Mouse (Mus musculus) heart, embryonic 10.5 days (tissue): ENCODE results near the gene H2afv. TPM values are rescaled to one million over a fixed set of nuclear protein-coding genes. Genes with fewer than 3 reads are reported as not detected.

Source experiments
- DNase-seq: peaks from one replicate; pipeline ENCODE4 v3.0.0-alpha.2; 2017; ENCODE audit warnings: low spot score
- H3K27ac ChIP-seq: fragments of 300-500 bp; sonication (generic); 2 replicates; pipeline ENCODE4 v1.5.1; 2016; ENCODE audit warnings: mild to moderate bottlenecking
- H3K27me3 ChIP-seq: fragments of 300-500 bp; sonication (generic); 2 replicates; pipeline ENCODE4 v1.6.1; 2016; ENCODE audit warnings: mild to moderate bottlenecking; ENCODE audit not compliant: poor library complexity, insufficient read depth, severe bottlenecking
- H3K36me3 ChIP-seq: fragments of 300-500 bp; sonication (generic); 2 replicates; pipeline ENCODE4 v1.6.1; 2016; ENCODE audit warnings: mild to moderate bottlenecking, moderate library complexity
- H3K4me1 ChIP-seq: fragments of 300-500 bp; sonication (generic); 2 replicates; pipeline ENCODE4 v1.6.1; 2016; ENCODE audit warnings: mild to moderate bottlenecking
- H3K4me3 ChIP-seq: fragments of 300-500 bp; sonication (generic); 2 replicates; pipeline ENCODE4 v1.5.1; 2016; ENCODE audit warnings: mild to moderate bottlenecking, moderate library complexity
- H3K9me3 ChIP-seq: fragments of 300-500 bp; sonication (generic); 2 replicates; pipeline ENCODE4 v1.6.1; 2016; ENCODE audit warnings: mild to moderate bottlenecking, moderate library complexity
- WGBS: fragments of 180-500 bp; shearing (Covaris S2); methylation state at CpG from one replicate; pipeline ENCODE4 v1.1.7; 2016; 5-methylcytosine and 5-hydroxymethylcytosine counted together
- polyA plus RNA-seq: library from polyadenylated mRNA; unstranded; fragments of >200 nt; fragmentation: Nextera tagmentation; extraction: Ambion mirVana; gene quantifications from 2 replicates; pipeline ENCODE4 v1.2.1, GENCODE M21; 2016

H2afv gene
- 303 and 415 TPM in 2 replicates for polyA plus RNA-seq

DNA sequence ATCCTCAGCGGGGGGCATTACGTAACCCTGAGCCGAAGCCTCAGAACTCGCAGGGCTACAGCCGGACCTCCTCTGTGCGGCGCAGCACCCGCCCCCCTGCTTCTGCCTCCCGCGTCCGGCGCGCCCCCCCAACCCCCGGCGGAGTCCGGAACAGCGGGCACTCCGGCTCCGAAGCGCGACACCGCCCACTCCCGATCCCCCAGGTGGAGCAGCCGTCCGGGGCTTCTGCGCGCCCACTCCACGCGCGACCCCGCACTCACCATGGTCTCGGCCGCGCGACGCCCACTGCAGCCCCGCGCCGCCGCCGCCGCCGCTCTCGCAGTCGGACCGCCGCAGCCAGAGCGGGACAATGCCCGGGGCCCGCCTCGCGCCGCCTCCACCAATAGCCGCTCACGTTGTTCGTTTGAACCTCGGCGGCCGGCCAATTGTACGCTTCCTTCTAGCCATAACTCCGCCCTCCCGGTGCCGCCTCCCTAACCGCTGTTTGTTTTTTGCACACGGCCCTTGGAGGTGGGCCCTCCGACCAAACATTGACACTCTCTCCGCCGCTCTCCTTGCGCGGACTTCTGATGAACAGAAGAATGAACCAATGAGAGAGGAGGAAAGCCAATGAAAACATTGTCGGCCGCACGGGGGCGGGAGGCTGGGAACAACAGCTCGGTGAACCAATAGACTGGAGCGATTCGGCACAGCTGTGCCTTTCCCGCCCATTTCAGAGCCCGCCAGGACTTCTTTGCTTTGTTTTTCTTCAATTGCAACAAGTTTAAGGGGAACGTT, at the start of gene H2afv:
TSS of gene H2afv (minus strand) at position 367 of the 777 bp plus-strand sequence.
- no peaks in the 10 kb centered on the region for H3K9me3 ChIP-seq
- H3K4me1 ChIP-seq = peaks cover 5% of the 10 kb centered on the region; the same call in 1 of the 2 replicates
- H3K36me3 ChIP-seq = peaks cover 7% of the 10 kb centered on the region
- peak within 1 kb of the TSS; percentile 97 for H3K27ac ChIP-seq
- DNase-seq = peak; percentile 99
- no peaks in the 10 kb centered on the region for H3K27me3 ChIP-seq
- WGBS = under 1% methylated on average over 77 of the region's 80 CpGs
- H3K4me3 ChIP-seq = peak within 1 kb of the TSS; percentile 93

DNA sequence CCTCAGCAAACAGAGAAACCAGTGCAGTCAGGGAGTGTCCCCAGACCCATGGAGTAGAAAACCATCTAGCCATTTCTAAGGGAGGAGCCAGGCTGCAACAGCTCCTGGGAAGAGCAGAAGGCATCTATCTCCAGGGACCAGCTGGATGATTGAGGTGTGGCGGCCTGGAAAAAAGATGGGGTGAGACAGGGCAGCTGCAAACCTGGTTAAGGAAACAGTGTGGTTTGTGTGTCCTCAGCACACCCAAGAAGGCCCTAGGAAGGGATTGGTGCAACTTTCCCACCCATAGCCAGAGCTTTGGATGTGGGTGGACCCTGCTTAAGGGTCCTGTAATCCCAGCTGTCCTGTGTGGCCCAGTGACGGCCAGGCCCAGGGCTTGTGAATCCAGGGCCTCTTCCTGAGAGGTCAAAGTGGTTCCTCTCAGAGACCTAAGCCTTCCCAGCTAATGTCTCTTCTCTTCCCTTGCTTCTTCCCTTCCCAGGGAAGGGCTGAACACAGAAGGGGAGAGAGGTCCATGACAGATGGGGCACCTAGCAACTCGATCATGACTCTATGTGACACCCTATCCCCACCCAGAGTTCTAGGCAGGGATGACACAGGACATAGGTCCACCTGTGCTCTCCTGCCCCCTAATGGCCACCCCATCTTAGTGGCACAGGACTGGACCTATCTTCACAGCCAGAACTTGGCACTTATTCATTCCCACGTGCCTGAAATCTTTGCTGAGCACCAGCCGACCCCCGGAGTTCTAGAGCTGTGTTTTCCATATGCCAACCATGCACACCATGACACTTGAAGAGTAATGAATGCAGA, 45.7 kb upstream of the H2afv start:
- DNase-seq = no peak
- peaks cover 14% of the 10 kb centered on the region for H3K4me1 ChIP-seq
- H3K27ac ChIP-seq = no peak overlapping the region
- WGBS = 51% methylated on average over 6 of the region's 6 CpGs
- H3K27me3 ChIP-seq = no peaks in the 10 kb centered on the region
- H3K36me3 ChIP-seq = no peaks in the 10 kb centered on the region
- no peaks in the 10 kb centered on the region for H3K9me3 ChIP-seq
- H3K4me3 ChIP-seq = no peak overlapping the region

DNA sequence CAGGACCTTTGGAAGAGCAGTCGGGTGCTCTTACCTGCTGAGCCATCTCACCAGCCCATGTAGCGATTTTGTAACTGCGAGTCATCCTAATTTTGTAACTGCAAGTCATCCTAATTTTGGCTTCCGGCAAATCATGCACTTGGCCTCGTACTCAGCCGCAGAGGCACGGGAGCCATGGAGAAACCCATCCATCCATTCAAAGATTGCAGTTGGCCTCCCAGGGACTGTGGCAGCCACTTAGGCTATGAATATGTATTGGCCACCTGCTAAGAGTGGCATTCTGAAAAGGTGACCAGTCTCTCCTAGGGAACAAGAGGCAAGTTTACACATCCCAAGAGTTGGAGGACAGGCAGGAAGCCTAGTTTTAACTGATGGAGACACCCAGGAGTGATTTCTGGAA, 45.0 kb upstream of the H2afv start:
- Histone ChIP-seq H3K4me1 (peaks cover 15% of the 10 kb centered on the region), H3K27ac (no peak overlapping the region), H3K27me3 (no peaks in the 10 kb centered on the region), H3K9me3 (no peaks in the 10 kb centered on the region), H3K36me3 (no peaks in the 10 kb centered on the region), H3K4me3 (no peak overlapping the region)
- DNase-seq = no peak
- 91% methylated on average over 7 of the region's 7 CpGs for WGBS

DNA sequence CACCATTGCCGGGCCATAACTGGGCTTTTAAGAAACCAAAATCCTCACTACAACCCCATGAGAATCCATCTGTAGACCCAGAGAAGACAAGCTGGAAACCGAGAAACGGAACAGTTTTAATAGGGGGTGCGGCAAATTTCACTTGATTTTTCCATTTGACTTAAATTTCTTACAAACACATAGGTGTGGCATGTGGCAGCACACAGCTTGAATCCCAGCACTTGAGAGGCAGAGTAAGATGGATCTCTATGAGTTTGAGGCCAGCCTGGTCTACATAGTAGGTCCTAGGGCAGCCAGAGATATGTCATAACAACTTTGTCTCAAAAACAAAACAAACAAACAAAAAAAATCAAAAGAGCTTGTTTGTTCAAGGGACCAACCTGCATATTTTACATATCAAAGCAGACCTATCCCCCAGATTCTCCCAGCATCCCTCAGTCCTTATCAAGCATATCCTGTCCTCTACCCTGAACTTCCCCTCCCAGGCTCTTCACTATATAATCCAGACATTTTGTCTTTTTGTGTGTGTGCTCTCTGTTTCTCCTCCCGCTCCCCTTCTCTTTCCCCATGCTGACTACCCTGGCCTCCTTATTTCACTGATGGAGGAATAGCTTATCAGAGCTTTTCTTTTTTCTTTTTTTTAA, 43.9 kb upstream of the H2afv start:
- H3K4me1 ChIP-seq = peaks cover 18% of the 10 kb centered on the region
- no peaks in the 10 kb centered on the region for H3K9me3 ChIP-seq
- no peak for DNase-seq
- H3K36me3 ChIP-seq = no peaks in the 10 kb centered on the region
- H3K27me3 ChIP-seq = no peaks in the 10 kb centered on the region
- no peak overlapping the region for H3K27ac ChIP-seq
- WGBS = 89% methylated on average over 5 of the region's 5 CpGs
- H3K4me3 ChIP-seq = no peak overlapping the region

DNA sequence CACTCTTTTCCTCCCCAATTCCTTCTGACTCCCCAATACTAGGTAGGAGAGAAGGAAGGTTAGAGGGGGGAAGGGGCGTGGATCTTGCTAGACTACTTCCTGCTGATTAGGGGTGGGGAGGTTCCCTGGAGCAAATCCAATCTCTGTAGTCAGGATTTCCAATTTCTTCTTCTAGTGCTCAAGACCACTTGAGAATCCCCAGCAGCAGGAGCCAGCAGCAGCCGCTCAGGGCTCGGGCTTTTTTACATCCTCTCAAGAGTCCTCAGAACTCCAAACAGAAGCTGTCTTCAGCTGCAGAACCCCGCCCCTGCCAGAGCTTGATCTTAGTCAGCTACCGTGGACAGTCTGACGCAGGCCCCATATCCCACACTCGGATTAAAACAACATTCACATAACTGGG, 43.3 kb upstream of the H2afv start:
- H3K27me3 ChIP-seq = no peaks in the 10 kb centered on the region
- peaks cover 21% of the 10 kb centered on the region for H3K4me1 ChIP-seq
- no peak overlapping the region for H3K4me3 ChIP-seq
- WGBS = 39% methylated on average over 7 of the region's 7 CpGs
- no peaks in the 10 kb centered on the region for H3K36me3 ChIP-seq
- H3K9me3 ChIP-seq = no peaks in the 10 kb centered on the region
- no peak overlapping the region for H3K27ac ChIP-seq
- DNase-seq = no peak

DNA sequence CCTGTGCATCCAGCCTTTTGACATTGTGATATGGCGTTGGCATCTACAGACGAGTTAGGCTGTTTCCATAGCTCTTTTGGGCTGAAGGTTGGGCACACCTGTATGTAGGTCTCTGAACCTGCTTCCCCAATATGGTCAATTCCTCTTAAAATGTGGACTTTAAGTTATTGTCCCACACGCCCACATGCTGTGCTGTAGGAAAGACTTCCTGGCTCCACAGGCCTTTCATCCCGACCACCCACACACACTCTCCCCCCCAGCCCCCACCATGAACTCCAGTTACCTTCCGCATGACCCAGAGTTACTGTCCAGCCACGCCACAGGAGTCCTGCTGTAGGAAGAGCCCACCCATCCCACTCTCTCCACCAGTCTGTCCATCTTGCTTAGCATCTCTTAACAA, 42.7 kb upstream of the H2afv start:
- H3K4me3 ChIP-seq = no peak overlapping the region
- peaks cover 21% of the 10 kb centered on the region for H3K4me1 ChIP-seq
- H3K9me3 ChIP-seq = no peaks in the 10 kb centered on the region
- H3K27me3 ChIP-seq = no peaks in the 10 kb centered on the region
- H3K36me3 ChIP-seq = no peaks in the 10 kb centered on the region
- no peak for DNase-seq
- WGBS = 59% methylated on average over 6 of the region's 6 CpGs
- H3K27ac ChIP-seq = no peak overlapping the region; the same call in 1 of the 2 replicates

DNA sequence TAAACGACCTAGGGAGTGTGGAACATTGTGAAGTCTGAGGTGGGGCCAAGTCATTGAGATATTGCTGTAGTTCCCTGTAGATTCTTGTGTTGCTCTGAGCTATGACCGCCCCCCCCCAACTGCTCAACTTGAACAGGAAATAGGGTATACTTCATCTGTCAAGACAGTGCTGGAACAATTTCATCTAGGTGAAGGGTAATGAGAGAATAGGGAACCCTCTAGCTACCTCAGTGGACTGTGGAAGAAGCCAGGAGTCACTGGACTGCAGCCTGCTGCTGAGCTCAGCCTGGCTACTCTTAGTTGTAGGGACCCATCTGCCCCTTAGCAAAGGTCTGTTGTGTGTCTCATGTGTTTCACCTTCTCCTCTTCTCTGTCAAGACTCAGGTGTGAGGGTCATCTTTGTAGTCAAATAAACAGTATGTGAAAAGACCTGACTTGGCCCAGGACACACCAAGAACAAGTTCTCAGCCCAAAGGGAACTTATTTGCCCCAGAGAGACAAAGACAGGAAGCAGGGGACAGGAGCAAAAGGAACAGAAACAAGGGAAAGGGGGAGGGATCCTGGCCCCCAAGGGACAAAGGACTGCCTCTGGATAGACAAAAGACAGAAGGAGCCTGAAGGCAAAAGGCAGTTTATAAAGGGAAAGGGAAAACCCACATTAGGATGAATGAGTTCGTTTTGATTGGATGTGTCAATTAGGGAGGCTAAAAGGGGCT, 40.2 kb upstream of the H2afv start:
- H3K27me3 ChIP-seq = no peaks in the 10 kb centered on the region
- no peaks in the 10 kb centered on the region for H3K9me3 ChIP-seq
- H3K27ac ChIP-seq = peak overlapping the region; percentile 38; the same call in 1 of the 2 replicates
- H3K4me3 ChIP-seq = no peak overlapping the region
- DNase-seq = no peak
- 59% methylated on average over 3 of the region's 3 CpGs for WGBS
- peaks cover 21% of the 10 kb centered on the region for H3K4me1 ChIP-seq
- H3K36me3 ChIP-seq = no peaks in the 10 kb centered on the region

DNA sequence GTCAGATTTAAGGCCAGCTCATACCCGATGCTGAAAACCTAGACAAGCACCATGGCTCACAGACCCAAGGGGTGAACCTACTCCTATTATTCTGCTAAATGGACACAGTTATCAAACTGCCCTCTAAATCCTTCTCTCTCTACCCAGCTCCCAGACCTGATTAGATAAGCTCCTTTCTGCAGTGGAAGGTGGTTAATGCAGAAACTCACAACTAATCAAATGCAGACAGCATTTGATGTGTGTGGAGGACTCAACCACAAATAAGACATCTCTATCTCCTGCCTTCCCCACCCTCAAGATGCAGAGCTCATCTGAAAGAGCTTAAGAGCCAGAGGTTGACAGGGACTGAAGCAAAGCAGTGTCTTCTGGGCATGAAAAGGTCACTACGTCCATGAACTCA, 38.9 kb upstream of the H2afv start:
- no peaks in the 10 kb centered on the region for H3K9me3 ChIP-seq
- H3K27me3 ChIP-seq = no peaks in the 10 kb centered on the region
- H3K4me3 ChIP-seq = no peak overlapping the region
- H3K36me3 ChIP-seq = no peaks in the 10 kb centered on the region
- DNase-seq = no peak
- peaks cover 21% of the 10 kb centered on the region for H3K4me1 ChIP-seq
- H3K27ac ChIP-seq = no peak overlapping the region
- 58% methylated on average over 2 of the region's 2 CpGs for WGBS

DNA sequence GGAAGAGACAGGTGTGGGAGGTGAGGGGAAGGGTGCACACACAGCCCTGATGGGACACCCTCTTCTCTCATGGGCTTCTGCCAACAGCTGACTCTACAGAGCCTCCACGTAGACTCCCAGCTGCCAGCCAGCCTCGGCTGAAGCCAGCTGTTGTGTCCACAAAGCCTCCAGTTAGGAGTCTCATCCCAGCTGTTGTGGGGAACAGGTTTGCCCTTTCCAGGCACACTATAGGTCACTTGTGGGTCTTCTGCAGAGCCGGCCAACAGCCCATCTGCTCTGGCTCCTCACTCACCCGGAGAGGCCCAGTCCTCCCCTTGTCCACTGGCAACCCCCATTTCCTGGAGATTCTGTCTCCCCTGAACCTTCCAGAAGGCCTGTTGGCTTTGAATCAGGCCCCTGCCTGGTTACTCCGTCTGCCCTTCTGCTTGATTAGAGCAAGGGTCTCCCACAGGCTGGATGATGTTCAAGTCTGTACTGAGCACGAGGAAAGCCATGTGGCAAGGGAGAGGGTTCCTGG, 37.5 kb upstream of the H2afv start:
- H3K36me3 ChIP-seq = no peaks in the 10 kb centered on the region
- H3K27me3 ChIP-seq = no peaks in the 10 kb centered on the region
- 77% methylated on average over 6 of the region's 6 CpGs for WGBS
- H3K4me1 ChIP-seq = peaks cover 12% of the 10 kb centered on the region
- H3K4me3 ChIP-seq = no peak overlapping the region
- H3K27ac ChIP-seq = no peak overlapping the region
- H3K9me3 ChIP-seq = no peaks in the 10 kb centered on the region
- no peak for DNase-seq

DNA sequence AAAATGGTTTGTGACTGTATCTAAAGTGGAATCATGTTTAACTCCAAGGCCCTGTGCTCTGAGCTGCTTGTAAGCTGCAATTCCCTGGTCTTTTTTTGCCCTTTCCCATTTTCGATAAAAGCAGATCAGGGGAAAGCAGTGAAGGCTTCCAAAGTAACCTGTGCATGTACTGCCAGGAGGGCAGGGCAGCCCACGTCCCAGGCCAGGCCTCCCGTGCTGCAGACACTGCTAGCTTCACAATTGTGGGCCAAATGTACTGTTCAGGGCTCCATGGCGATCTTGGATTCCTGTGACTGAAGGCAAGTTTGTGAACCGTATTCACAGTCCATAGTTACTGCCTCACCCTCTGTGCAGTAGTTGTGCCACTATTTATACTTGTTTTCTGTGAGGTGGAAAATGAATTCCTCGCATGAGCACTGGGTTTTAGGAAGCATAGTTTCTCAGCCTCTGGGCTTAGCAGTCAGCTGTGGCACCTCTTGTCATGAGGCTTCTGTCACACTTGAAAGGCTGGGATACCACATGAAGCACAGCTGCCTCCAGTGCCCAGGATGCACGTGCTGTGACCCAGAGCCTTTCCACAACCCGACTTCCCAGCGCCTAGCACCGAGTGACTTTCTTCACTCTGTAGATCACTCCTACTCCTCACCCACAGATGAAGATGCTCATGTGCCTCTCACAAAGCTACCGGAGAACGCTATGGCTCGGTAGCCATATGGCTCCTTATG, 36.6 kb upstream of the H2afv start:
- Histone ChIP-seq H3K27ac (no peak overlapping the region), H3K9me3 (no peaks in the 10 kb centered on the region), H3K4me1 (peaks cover 11% of the 10 kb centered on the region), H3K27me3 (no peaks in the 10 kb centered on the region), H3K4me3 (no peak overlapping the region), H3K36me3 (no peaks in the 10 kb centered on the region)
- 78% methylated on average over 13 of the region's 13 CpGs for WGBS
- no peak for DNase-seq

DNA sequence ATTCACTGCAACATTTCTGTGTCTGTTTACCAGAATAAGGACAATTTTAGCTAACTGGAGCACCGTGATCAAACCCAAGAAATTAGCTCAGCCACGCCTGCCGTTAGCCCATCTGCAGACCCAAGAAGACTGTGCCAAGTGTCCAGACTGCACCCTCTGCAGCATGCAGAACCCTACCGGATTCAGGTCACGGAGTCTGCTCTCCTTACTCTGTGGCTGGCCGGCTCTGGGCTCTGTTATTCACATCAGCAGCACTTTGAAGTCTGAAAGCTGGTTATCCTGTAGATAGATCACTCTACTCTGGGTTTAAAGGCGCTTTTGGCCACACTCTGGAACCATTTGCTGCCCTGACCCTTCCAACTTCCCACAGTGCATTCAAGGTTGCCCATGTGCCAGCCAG, 35.9 kb upstream of the H2afv start:
- Histone ChIP-seq H3K27me3 (no peaks in the 10 kb centered on the region), H3K4me3 (no peak overlapping the region), H3K27ac (no peak overlapping the region), H3K4me1 (peaks cover 10% of the 10 kb centered on the region), H3K36me3 (no peaks in the 10 kb centered on the region), H3K9me3 (no peaks in the 10 kb centered on the region)
- DNase-seq = no peak
- WGBS = 73% methylated on average over 7 of the region's 7 CpGs

DNA sequence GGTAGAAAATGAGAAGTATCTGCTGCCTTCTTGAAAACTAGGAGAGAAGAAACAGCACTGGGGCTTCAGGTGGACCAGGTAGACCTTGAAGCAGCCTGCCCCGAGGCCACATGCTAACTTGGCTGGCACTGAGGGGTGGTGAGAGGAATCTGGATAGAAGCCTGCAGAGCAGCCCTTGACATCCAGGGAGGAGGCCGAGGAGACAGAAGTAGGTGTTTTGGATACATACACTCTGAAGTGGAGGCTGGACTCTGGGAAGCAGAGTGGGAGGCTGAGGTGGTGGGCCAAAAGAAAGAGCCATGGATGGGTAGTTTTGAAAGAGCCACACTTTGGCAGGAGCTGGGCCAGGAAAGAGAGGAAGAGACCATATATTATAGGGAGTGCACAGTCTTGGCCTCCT, 35.0 kb upstream of the H2afv start:
- Histone ChIP-seq H3K27me3 (no peaks in the 10 kb centered on the region), H3K4me3 (no peak overlapping the region), H3K4me1 (peaks cover 6% of the 10 kb centered on the region), H3K9me3 (no peaks in the 10 kb centered on the region), H3K36me3 (peaks cover 1% of the 10 kb centered on the region; the same call in 1 of the 2 replicates), H3K27ac (no peak overlapping the region)
- WGBS = 67% methylated on average over 2 of the region's 2 CpGs
- DNase-seq = no peak
